Mouse (Mus musculus): Measurements from ENCODE around the gene Dusp6.

DNA sequence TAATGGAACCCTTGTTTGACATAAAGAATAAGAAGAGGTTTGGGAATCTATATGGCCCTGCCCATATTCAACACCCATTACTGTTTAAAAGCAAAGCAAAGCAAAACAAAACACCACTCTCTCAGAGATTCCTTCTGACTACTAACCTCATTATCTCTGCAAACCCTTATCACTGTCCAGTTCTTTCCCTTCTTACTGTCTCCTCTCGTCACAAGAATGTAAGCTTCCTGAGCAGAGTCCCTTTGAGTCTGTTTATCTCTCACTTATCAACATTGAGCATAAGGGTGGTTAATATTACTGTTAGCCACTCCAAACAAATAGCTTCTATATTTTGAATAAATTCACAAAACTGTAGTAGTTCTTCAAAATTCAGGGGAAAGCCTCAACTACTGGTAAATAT is 48.9 kb downstream of the Dusp6 start:
- TF ChIP-seq TAL1 (IDR thresholded peaks at IDR 0.05; ENCODE audit: low read length), result no peak
- no peak for TF ChIP-seq GATA1 (IDR thresholded peaks at IDR 0.05; ENCODE audit: low read length)

Data from erythroblast, embryonic 14.5 days (primary cell).